Mouse (Mus musculus): ENCODE measurements around the gene Nemp1. TPM values are rescaled to one million over a fixed set of nuclear protein-coding genes. Genes with fewer than 3 reads are reported as not detected.
A peak's percentile ranks its signal among the peaks of the same experiment; 100 is the strongest.

Gene Nemp1
- polyA plus RNA-seq, 1 experiment from 2014 or later: 5.0 TPM

- Histone ChIP-seq H3K9me3 (ENCODE audit: low read length) (no peaks in the 10 kb centered on the region), H3K9ac (replicated peaks; ENCODE audit: low read depth) (no peak overlapping the region), H3K4me1 (ENCODE audit: insufficient read depth, low read depth, low read length) (peaks cover 3% of the 10 kb centered on the region; the same call in 1 of the 2 replicates), H3K4me2 (replicated peaks; ENCODE audit: low read depth, low read length) (no peak overlapping the region), H3K27me3 (replicated peaks; ENCODE audit: insufficient read depth, low read length) (no peaks in the 10 kb centered on the region), H3K27ac (ENCODE audit: low read length) (no peak overlapping the region), H3K4me3 (ENCODE audit: low read depth, low read length) (no peak overlapping the region), H3K36me3 (ENCODE audit: insufficient read depth, low read length) (peaks cover 43% of the 10 kb centered on the region; the same call in 1 of the 2 replicates)
- DNase-seq (ENCODE audit: low spot score) (no peak), ATAC-seq (no peak)
- TF ChIP-seq EP300 (IDR thresholded peaks at IDR 0.05) (no peak), CTCF (IDR thresholded peaks at IDR 0.05) (no peak)
- 72% methylated on average over 5 of the region's 5 CpGs for WGBS
Measured at GRCm38 (mm10) chr10:127745886-127746285, 79.2 kb downstream of the Nemp1 start.

- no peak overlapping the region for H3K4me3 ChIP-seq (ENCODE audit: low read depth, low read length)
- H3K4me1 ChIP-seq (ENCODE audit: insufficient read depth, low read depth, low read length): peaks cover 3% of the 10 kb centered on the region; the same call in 1 of the 2 replicates
- no peaks in the 10 kb centered on the region for H3K9me3 ChIP-seq (ENCODE audit: low read length)
- 90% methylated on average over 8 of the region's 8 CpGs for WGBS
- TF ChIP-seq CTCF (IDR thresholded peaks at IDR 0.05): no peak
- H3K27ac ChIP-seq (ENCODE audit: low read length): no peak overlapping the region; the same call in 1 of the 2 replicates
- no peak overlapping the region for H3K4me2 ChIP-seq (replicated peaks; ENCODE audit: low read depth, low read length)
- H3K27me3 ChIP-seq (replicated peaks; ENCODE audit: insufficient read depth, low read length): no peaks in the 10 kb centered on the region
- DNase-seq (ENCODE audit: low spot score): no peak
- no peak overlapping the region for H3K9ac ChIP-seq (replicated peaks; ENCODE audit: low read depth)
- peaks cover 37% of the 10 kb centered on the region; the same call in 1 of the 2 replicates for H3K36me3 ChIP-seq (ENCODE audit: insufficient read depth, low read length)
- no peak for ATAC-seq
Measured at GRCm38 (mm10) chr10:127747254-127747653, 80.6 kb downstream of the Nemp1 start.

GRCm38 (mm10) chr10:127748847-127749612 lies 82.3 kb downstream of the Nemp1 start:
- WGBS: 8% methylated on average over 7 of the region's 8 CpGs
- H3K4me2 ChIP-seq (replicated peaks; ENCODE audit: low read depth, low read length): peak overlapping the region; percentile 48
- peaks cover 3% of the 10 kb centered on the region; the same call in 1 of the 2 replicates for H3K4me1 ChIP-seq (ENCODE audit: insufficient read depth, low read depth, low read length)
- peaks cover 20% of the 10 kb centered on the region; the same call in 1 of the 2 replicates for H3K36me3 ChIP-seq (ENCODE audit: insufficient read depth, low read length)
- H3K9me3 ChIP-seq (ENCODE audit: low read length): no peaks in the 10 kb centered on the region
- H3K27me3 ChIP-seq (replicated peaks; ENCODE audit: insufficient read depth, low read length): no peaks in the 10 kb centered on the region
- DNase-seq (ENCODE audit: low spot score) (peak; percentile 63), ATAC-seq (peak; percentile 79)
- H3K4me3 ChIP-seq (ENCODE audit: low read depth, low read length): peak overlapping the region; percentile 15; the same call in 1 of the 2 replicates
- peak overlapping the region; percentile 43; the same call in 1 of the 2 replicates for H3K27ac ChIP-seq (ENCODE audit: low read length)
- peak; percentile 78 for TF ChIP-seq EP300 (IDR thresholded peaks at IDR 0.05)
- TF ChIP-seq CTCF (IDR thresholded peaks at IDR 0.05): no peak
- no peak overlapping the region for H3K9ac ChIP-seq (replicated peaks; ENCODE audit: low read depth)

GRCm38 (mm10) chr10:127750136-127750777 lies 83.6 kb downstream of the Nemp1 start:
- H3K36me3 ChIP-seq (ENCODE audit: insufficient read depth, low read length): 0 out of 2 replicates have a peak, but pooled peaks cover 16% of the 10 kb centered on the region
- peak overlapping the region; percentile 35; the same call in 1 of the 2 replicates for H3K27ac ChIP-seq (ENCODE audit: low read length)
- WGBS: 53% methylated on average over 24 of the region's 24 CpGs
- H3K9ac ChIP-seq (replicated peaks; ENCODE audit: low read depth): no peak overlapping the region
- peak overlapping the region; percentile 15 for H3K4me3 ChIP-seq (ENCODE audit: low read depth, low read length)
- H3K4me2 ChIP-seq (replicated peaks; ENCODE audit: low read depth, low read length): peak overlapping the region; percentile 48
- no peaks in the 10 kb centered on the region for H3K9me3 ChIP-seq (ENCODE audit: low read length)
- ATAC-seq (no peak), DNase-seq (ENCODE audit: low spot score) (no peak)
- no peak for TF ChIP-seq EP300 (IDR thresholded peaks at IDR 0.05)
- no peak for TF ChIP-seq CTCF (IDR thresholded peaks at IDR 0.05)
- no peaks in the 10 kb centered on the region for H3K27me3 ChIP-seq (replicated peaks; ENCODE audit: insufficient read depth, low read length)
- H3K4me1 ChIP-seq (ENCODE audit: insufficient read depth, low read depth, low read length): peaks cover 3% of the 10 kb centered on the region; the same call in 1 of the 2 replicates

Other genes starting within 250 kb of the Nemp1 start
- gene Stac3, start 165.2 kb upstream of the Nemp1 start, polyA plus RNA-seq (2015; fragmentation: Nextera tagmentation; extraction: Ambion mirVana): 0.23 and 0.53 TPM in 2 replicates
- 132 and 149 TPM in 2 replicates for gene Ndufa4l2, start 151.9 kb upstream of the Nemp1 start, polyA plus RNA-seq (2015; fragmentation: Nextera tagmentation; extraction: Ambion mirVana)
- gene Shmt2, start 144.5 kb upstream of the Nemp1 start, polyA plus RNA-seq (2015; fragmentation: Nextera tagmentation; extraction: Ambion mirVana): 27.1 and 31.0 TPM in 2 replicates
- 0.44 and 0.60 TPM in 2 replicates for gene Nxph4, start 132.3 kb upstream of the Nemp1 start, polyA plus RNA-seq (2015; fragmentation: Nextera tagmentation; extraction: Ambion mirVana)
- gene Lrp1, start 45.8 kb upstream of the Nemp1 start, polyA plus RNA-seq (2015; fragmentation: Nextera tagmentation; extraction: Ambion mirVana): 71.0 and 75.4 TPM in 2 replicates
- gene Stat6, start 23.9 kb upstream of the Nemp1 start, polyA plus RNA-seq (2015; fragmentation: Nextera tagmentation; extraction: Ambion mirVana): 39.1 and 41.9 TPM in 2 replicates
- gene Nab2, start 1.7 kb downstream of the Nemp1 start, polyA plus RNA-seq (2015; fragmentation: Nextera tagmentation; extraction: Ambion mirVana): 7.7 and 8.4 TPM in 2 replicates
- gene Myo1a, start 38.3 kb downstream of the Nemp1 start, polyA plus RNA-seq (2015; fragmentation: Nextera tagmentation; extraction: Ambion mirVana): 0.08 TPM in 2 replicates
- gene Tac2, start 57.6 kb downstream of the Nemp1 start, polyA plus RNA-seq (2015; fragmentation: Nextera tagmentation; extraction: Ambion mirVana): not detected in 2 replicates
- 1.7 and 2.0 TPM in 2 replicates for gene Zbtb39, start 72.6 kb downstream of the Nemp1 start, polyA plus RNA-seq (2015; fragmentation: Nextera tagmentation; extraction: Ambion mirVana)
- 18.6 and 23.2 TPM in 2 replicates for gene Gpr182, start 84.8 kb downstream of the Nemp1 start, polyA plus RNA-seq (2015; fragmentation: Nextera tagmentation; extraction: Ambion mirVana)
- gene Rdh1, start 92.8 kb downstream of the Nemp1 start, polyA plus RNA-seq (2015; fragmentation: Nextera tagmentation; extraction: Ambion mirVana): 0.07 TPM in 1 of 2 replicates, not detected in the other
- gene Rdh16f1, start 92.9 kb downstream of the Nemp1 start, polyA plus RNA-seq (2015; fragmentation: Nextera tagmentation; extraction: Ambion mirVana): 0.47 TPM in 1 of 2 replicates, not detected in the other
- gene Rdh9, start 109.5 kb downstream of the Nemp1 start, polyA plus RNA-seq (2015; fragmentation: Nextera tagmentation; extraction: Ambion mirVana): 0.10 and 0.27 TPM in 2 replicates
- gene Rdh16, start 134.3 kb downstream of the Nemp1 start, polyA plus RNA-seq (2015; fragmentation: Nextera tagmentation; extraction: Ambion mirVana): not detected in 2 replicates
- not detected in 2 replicates for gene Rdh19, start 183.0 kb downstream of the Nemp1 start, polyA plus RNA-seq (2015; fragmentation: Nextera tagmentation; extraction: Ambion mirVana)
- gene Rdh16f2, start 199.6 kb downstream of the Nemp1 start, polyA plus RNA-seq (2015; fragmentation: Nextera tagmentation; extraction: Ambion mirVana): not detected in 2 replicates
- not detected in 2 replicates for gene Rdh7, start 221.9 kb downstream of the Nemp1 start, polyA plus RNA-seq (2015; fragmentation: Nextera tagmentation; extraction: Ambion mirVana)
- not detected in 2 replicates for gene Sdr9c7, start 231.6 kb downstream of the Nemp1 start, polyA plus RNA-seq (2015; fragmentation: Nextera tagmentation; extraction: Ambion mirVana)